Mouse (Mus musculus) stomach, adult 2 months (tissue): ENCODE measurements around the gene Slc1a2. TPM values are rescaled to one million over a fixed set of nuclear protein-coding genes. Genes with fewer than 3 reads are reported as not detected.

Experiments used
- polyA plus RNA-seq: library from polyadenylated mRNA; depleted of rRNA; stranded (reverse); fragments of >200 nt; gene quantifications from 2 replicates; pipeline ENCODE4 v1.2.3, GENCODE M21; 2012; rRNA removed

Slc1a2 gene
- 0.38 and 2.0 TPM in 2 replicates for polyA plus RNA-seq

DNA sequence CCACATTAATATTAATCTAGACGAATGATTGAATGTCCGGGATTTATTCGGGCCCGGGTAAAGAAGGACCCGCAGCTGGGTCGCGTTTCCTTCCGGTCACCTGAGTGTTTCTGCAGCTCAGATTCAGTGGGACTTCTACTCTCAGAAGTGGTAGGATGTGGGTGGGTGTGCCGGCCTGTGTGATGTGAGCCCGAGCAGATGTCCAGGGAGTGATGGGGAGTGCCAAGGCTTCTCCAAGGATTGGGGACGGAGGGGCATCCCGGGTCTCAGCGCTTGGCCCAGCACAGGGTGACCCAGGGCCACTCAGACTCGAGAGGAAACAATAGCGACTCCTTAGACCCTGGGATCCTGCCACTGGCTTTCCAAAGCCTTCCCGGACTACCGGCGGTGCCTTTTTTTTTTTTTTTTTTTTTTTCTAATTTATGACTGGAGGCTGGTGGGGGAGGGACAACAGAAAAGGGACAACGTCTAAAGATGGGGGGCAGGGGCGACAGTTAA, at the start of gene Slc1a2:
Gene Slc1a2 (plus strand): TSS at position 497 of the 498 bp plus-strand sequence.

Other genes starting within 250 kb of the Slc1a2 start
- 1.6 and 2.7 TPM in 2 replicates for gene Fjx1, start 206.2 kb upstream of the Slc1a2 start, polyA plus RNA-seq
- gene Pamr1, start 108.6 kb upstream of the Slc1a2 start, polyA plus RNA-seq: 1.7 and 2.2 TPM in 2 replicates
- 6.7 and 11.5 TPM in 2 replicates for gene Cd44, start 243.0 kb downstream of the Slc1a2 start, polyA plus RNA-seq